25 mouse cellular contexts compared by ENCODE assay signal in genomic region chr14:20211754-20212601, GRCm38 (mm10). TPM values are rescaled to one million over a fixed set of nuclear protein-coding genes. Genes with fewer than 3 reads are reported as not detected.
DNase-seq lines count a peak whose midpoint lies in the region; ATAC-seq and TF ChIP-seq lines count a peak whose summit lies in the region.
"Had no signal": no experiment of that assay in that cellular context is flagged by ENCODE, and none has a peak within 500 bp of the region (broad histone marks: within the 10 kb centered on the region; RNA-seq: fewer than 3 reads in every experiment).

No protein-coding gene starts in this region.

- no peak for DNase-seq in hindbrain, embryonic 10.5 days (ENCODE audit: low spot score)
- DNase-seq in hindbrain, postnatal 0 days (ENCODE audit: low spot score), result no peak
- peak; percentile 57 for DNase-seq in embryo, embryonic 10.5 days (ENCODE audit: low spot score)
- no peak for DNase-seq in retina, embryonic 14.5 days (ENCODE audit: low spot score)
- DNase-seq: adrenal gland, adult 8-10 months; cerebellum, adult 9-11 months; gastrocnemius, postnatal 25 days; kidney, postnatal 36 days; lung, embryonic 14.5 days; lung, postnatal 36 days; thymus, postnatal 36 days had no signal

- 40% methylated on average over 9 of the region's 9 CpGs for WGBS in hindbrain, embryonic 10.5 days
- 28% methylated on average over 9 of the region's 9 CpGs for WGBS in hindbrain, postnatal 0 days
- WGBS in midbrain, embryonic 12.5 days, result 32% methylated on average over 9 of the region's 9 CpGs
- WGBS in midbrain, embryonic 15.5 days, result 29% methylated on average over 9 of the region's 9 CpGs
- WGBS in heart, embryonic 11.5 days (ENCODE audit: insufficient replicate concordance), result 55% methylated on average over 9 of the region's 9 CpGs

- no peak overlapping the region for H3K4me3 ChIP-seq in hindbrain, embryonic 10.5 days
- no peak overlapping the region for H3K4me3 ChIP-seq in hindbrain, postnatal 0 days (ENCODE audit: low read length)
- H3K4me3 ChIP-seq in midbrain, embryonic 12.5 days, result no peak overlapping the region
- no peak overlapping the region for H3K4me3 ChIP-seq in midbrain, embryonic 15.5 days
- no peak overlapping the region for H3K4me3 ChIP-seq in heart, embryonic 11.5 days (ENCODE audit: low read depth, low read length)
- H3K4me3 ChIP-seq: intestine, embryonic 15.5 days; limb, embryonic 15.5 days had no signal

- H3K36me3 ChIP-seq in hindbrain, embryonic 10.5 days, result no peaks in the 10 kb centered on the region
- no peaks in the 10 kb centered on the region for H3K36me3 ChIP-seq in hindbrain, postnatal 0 days (ENCODE audit: insufficient read depth, low read length)
- no peaks in the 10 kb centered on the region for H3K36me3 ChIP-seq in midbrain, embryonic 12.5 days
- H3K36me3 ChIP-seq in midbrain, embryonic 15.5 days (replicated peaks), result no peaks in the 10 kb centered on the region
- H3K36me3 ChIP-seq in heart, embryonic 11.5 days (ENCODE audit: control insufficient read depth, insufficient read depth, low read length), result no peaks in the 10 kb centered on the region
- H3K36me3 ChIP-seq: intestine, embryonic 15.5 days; limb, embryonic 15.5 days had no signal

- H3K27me3 ChIP-seq in hindbrain, embryonic 10.5 days (ENCODE audit: insufficient read depth, poor library complexity, severe bottlenecking), result no peaks in the 10 kb centered on the region
- no peaks in the 10 kb centered on the region for H3K27me3 ChIP-seq in hindbrain, postnatal 0 days (ENCODE audit: insufficient read depth, low read length)
- H3K27me3 ChIP-seq in midbrain, embryonic 12.5 days, result peaks cover 10% of the 10 kb centered on the region
- no peaks in the 10 kb centered on the region for H3K27me3 ChIP-seq in midbrain, embryonic 15.5 days (replicated peaks)
- H3K27me3 ChIP-seq in heart, embryonic 11.5 days (ENCODE audit: control insufficient read depth, insufficient read depth, low read length), result no peaks in the 10 kb centered on the region
- H3K27me3 ChIP-seq: CH12.LX; intestine, embryonic 15.5 days; limb, embryonic 15.5 days; Patski had no signal

- peaks cover 35% of the 10 kb centered on the region for H3K4me1 ChIP-seq in hindbrain, embryonic 10.5 days (replicated peaks)
- 0 out of 2 replicates have a peak, but pooled peaks cover 3% of the 10 kb centered on the region for H3K4me1 ChIP-seq in hindbrain, postnatal 0 days (ENCODE audit: insufficient read depth, low read length)
- peaks cover 13% of the 10 kb centered on the region for H3K4me1 ChIP-seq in midbrain, embryonic 12.5 days
- H3K4me1 ChIP-seq in midbrain, embryonic 15.5 days, result no peaks in the 10 kb centered on the region
- H3K4me1 ChIP-seq in heart, embryonic 11.5 days (ENCODE audit: control insufficient read depth, insufficient read depth, low read length), result peaks cover 8% of the 10 kb centered on the region
- H3K4me1 ChIP-seq: limb, embryonic 15.5 days had no signal

- no peak for ATAC-seq in hindbrain, postnatal 0 days
- peak; percentile 38; the same call in 1 of the 2 replicates for ATAC-seq in midbrain, embryonic 12.5 days (ENCODE audit: low FRiP score, low read depth)
- ATAC-seq in midbrain, embryonic 15.5 days (replicated peaks), result no peak
- no peak for ATAC-seq in heart, embryonic 11.5 days (replicated peaks; ENCODE audit: insufficient number of reproducible peaks, low FRiP score, low TSS enrichment)
- ATAC-seq: forebrain, embryonic 14.5 days; intestine, embryonic 15.5 days; Patski had no signal

- H3K4me2 ChIP-seq in hindbrain, postnatal 0 days (ENCODE audit: low read depth, low read length), result no peak overlapping the region
- H3K4me2 ChIP-seq in midbrain, embryonic 12.5 days (replicated peaks), result no peak overlapping the region
- no peak overlapping the region for H3K4me2 ChIP-seq in midbrain, embryonic 15.5 days
- H3K4me2 ChIP-seq in heart, embryonic 11.5 days, result no peak overlapping the region
- H3K4me2 ChIP-seq: intestine, embryonic 15.5 days; limb, embryonic 15.5 days; lung, embryonic 14.5 days had no signal

- H3K9ac ChIP-seq in hindbrain, postnatal 0 days (replicated peaks; ENCODE audit: low read length), result no peak overlapping the region
- H3K9ac ChIP-seq in midbrain, embryonic 12.5 days (replicated peaks), result no peak overlapping the region
- no peak overlapping the region for H3K9ac ChIP-seq in midbrain, embryonic 15.5 days
- no peak overlapping the region for H3K9ac ChIP-seq in heart, embryonic 11.5 days (ENCODE audit: low read depth, low read length)
- H3K9ac ChIP-seq: intestine, embryonic 15.5 days; limb, embryonic 15.5 days; lung, embryonic 14.5 days had no signal

- H3K9me3 ChIP-seq in hindbrain, embryonic 10.5 days, result no peaks in the 10 kb centered on the region
- no peaks in the 10 kb centered on the region for H3K9me3 ChIP-seq in hindbrain, postnatal 0 days (ENCODE audit: low read length)
- H3K9me3 ChIP-seq in midbrain, embryonic 12.5 days, result no peaks in the 10 kb centered on the region
- H3K9me3 ChIP-seq in midbrain, embryonic 15.5 days, result no peaks in the 10 kb centered on the region
- H3K9me3 ChIP-seq in heart, embryonic 11.5 days (replicated peaks; ENCODE audit: control insufficient read depth, low read length), result no peaks in the 10 kb centered on the region
- H3K9me3 ChIP-seq: intestine, embryonic 15.5 days; limb, embryonic 15.5 days had no signal

- H3K27ac ChIP-seq in hindbrain, embryonic 10.5 days, result peak overlapping the region; percentile 67; the same call in 1 of the 2 replicates
- H3K27ac ChIP-seq in hindbrain, postnatal 0 days, result no peak overlapping the region
- no peak overlapping the region for H3K27ac ChIP-seq in midbrain, embryonic 12.5 days (replicated peaks)
- no peak overlapping the region for H3K27ac ChIP-seq in midbrain, embryonic 15.5 days
- H3K27ac ChIP-seq in heart, embryonic 11.5 days (ENCODE audit: low read depth, low read length), result no peak overlapping the region
- H3K27ac ChIP-seq: intestine, embryonic 15.5 days; limb, embryonic 15.5 days had no signal

- TF ChIP-seq CTCF in hindbrain, postnatal 0 days (IDR thresholded peaks at IDR 0.05; ENCODE audit: low read depth), result no peak

RNA-seq across cellular contexts. Expression of gene Kcnk5, which starts 30.4 kb away (rescaled TPM):
- 12.4 and 13.5 TPM in 2 replicates for polyA plus RNA-seq in hindbrain, embryonic 10.5 days (2016; fragmentation: Nextera tagmentation; extraction: Ambion mirVana)
- 0.84 and 1.7 TPM in 2 replicates for total RNA-seq in hindbrain, postnatal 0 days (2014; rRNA removed)
- 1.0 TPM in 2 replicates for polyA plus RNA-seq in hindbrain, postnatal 0 days (2015; fragmentation: Nextera tagmentation; extraction: Ambion mirVana)
- 6.7 and 7.4 TPM in 2 replicates for polyA plus RNA-seq in midbrain, embryonic 12.5 days (2016; fragmentation: Nextera tagmentation; extraction: Ambion mirVana)
- polyA plus RNA-seq in midbrain, embryonic 15.5 days (2015; fragmentation: Nextera tagmentation; extraction: Ambion mirVana), result 1.1 and 1.3 TPM in 2 replicates
- 2.2 and 2.9 TPM in 2 replicates for polyA plus RNA-seq in heart, embryonic 11.5 days (2014; fragmentation: Nextera tagmentation; extraction: Ambion mirVana)

RNA-seq across cellular contexts. Expression of gene Kcnk16, which starts 57.0 kb away (rescaled TPM):
- polyA plus RNA-seq in hindbrain, embryonic 10.5 days (2016; fragmentation: Nextera tagmentation; extraction: Ambion mirVana), result 0.09 and 0.20 TPM in 2 replicates
- 0.18 TPM in 1 of 2 replicates, not detected in the other for total RNA-seq in hindbrain, postnatal 0 days (2014; rRNA removed)
- not detected in 2 replicates for polyA plus RNA-seq in hindbrain, postnatal 0 days (2015; fragmentation: Nextera tagmentation; extraction: Ambion mirVana)
- not detected in 2 replicates for polyA plus RNA-seq in midbrain, embryonic 12.5 days (2016; fragmentation: Nextera tagmentation; extraction: Ambion mirVana)
- polyA plus RNA-seq in midbrain, embryonic 15.5 days (2015; fragmentation: Nextera tagmentation; extraction: Ambion mirVana), result 0.17 TPM in 1 of 2 replicates, not detected in the other
- polyA plus RNA-seq in heart, embryonic 11.5 days (2014; fragmentation: Nextera tagmentation; extraction: Ambion mirVana), result not detected in 2 replicates
- total RNA-seq: adrenal gland, adult 8-10 months; CH12.LX; gastrocnemius, postnatal 25 days; heart, adult 8-10 months; hematopoietic stem cell, adult 5-6 weeks; left cerebral cortex, adult 18-20 months; left cerebral cortex, postnatal 36 days had no signal
- polyA plus RNA-seq: forebrain, embryonic 14.5 days; heart, embryonic 16.5 days; kidney, embryonic 14.5 days; Patski had no signal
